Mouse (Mus musculus) lung, embryonic 15.5 days (tissue): ENCODE data around the gene Jdp2. TPM values are rescaled to one million over a fixed set of nuclear protein-coding genes. Genes with fewer than 3 reads are reported as not detected.

Experiments
- ATAC-seq: fragments of 200-750 bp; cut with Nextera tagmentation; 2 replicates; pipeline ENCODE4 v1.8.0; 2017; ENCODE audit warnings: moderate number of reproducible peaks, borderline replicate concordance; ENCODE audit not compliant: low FRiP score, low TSS enrichment; ENCODE audit errors: extremely low read depth
- H3K27ac ChIP-seq: fragments of 300-500 bp; sonication (generic); 2 replicates; pipeline ENCODE4 v1.5.1; 2015; ENCODE audit warnings: moderate library complexity, mild to moderate bottlenecking, inconsistent platforms
- H3K27me3 ChIP-seq: fragments of 300-500 bp; sonication (generic); 2 replicates; pipeline ENCODE4 v1.6.1; 2015; ENCODE audit warnings: inconsistent platforms
- H3K36me3 ChIP-seq: fragments of 300-500 bp; sonication (generic); 2 replicates; pipeline ENCODE4 v1.6.1; 2015; ENCODE audit warnings: inconsistent platforms
- H3K4me1 ChIP-seq: fragments of 300-500 bp; sonication (generic); 2 replicates; pipeline ENCODE4 v1.6.1; 2015; ENCODE audit warnings: inconsistent platforms
- H3K4me2 ChIP-seq: fragments of 300-500 bp; sonication (generic); 2 replicates; pipeline ENCODE4 v1.6.1; 2015; ENCODE audit warnings: inconsistent platforms, mild to moderate bottlenecking, moderate library complexity
- H3K4me3 ChIP-seq: fragments of 300-500 bp; sonication (generic); 2 replicates; pipeline ENCODE4 v1.5.1; 2015; ENCODE audit warnings: mild to moderate bottlenecking, inconsistent platforms
- H3K9ac ChIP-seq: fragments of 300-500 bp; sonication (generic); 2 replicates; pipeline ENCODE4 v1.6.1; 2015; ENCODE audit warnings: inconsistent platforms
- H3K9me3 ChIP-seq: fragments of 300-500 bp; sonication (generic); 2 replicates; pipeline ENCODE4 v1.6.1; 2016; ENCODE audit warnings: inconsistent platforms
- WGBS: fragments of 180-500 bp; shearing (Covaris S2); methylation state at CpG from one replicate; pipeline ENCODE4 v1.1.7; 2015; 5-methylcytosine and 5-hydroxymethylcytosine counted together
- polyA plus RNA-seq: library from polyadenylated mRNA; unstranded; fragments of >200 nt; fragmentation: Nextera tagmentation; extraction: Ambion mirVana; gene quantifications from 2 replicates; pipeline ENCODE4 v1.2.1, GENCODE M21; 2015

The Jdp2 gene
- polyA plus RNA-seq, 1 experiment from 2014 or later = 1.6 TPM

GRCm38 (mm10) chr12:85621027-85621426, 22.2 kb downstream of the Jdp2 start:
- Histone ChIP-seq H3K4me2 (no peak overlapping the region), H3K27me3 (no peaks in the 10 kb centered on the region), H3K27ac (no peak overlapping the region), H3K4me1 (peaks cover 25% of the 10 kb centered on the region), H3K9me3 (no peaks in the 10 kb centered on the region), H3K9ac (no peak overlapping the region), H3K4me3 (no peak overlapping the region), H3K36me3 (0 out of 2 replicates have a peak, but pooled peaks cover 5% of the 10 kb centered on the region)
- ATAC-seq = no peak
- 74% methylated on average over 6 of the region's 6 CpGs for WGBS

- Histone ChIP-seq H3K4me2 (no peak overlapping the region), H3K27me3 (0 out of 2 replicates have a peak, but pooled peaks cover 1% of the 10 kb centered on the region), H3K9ac (no peak overlapping the region), H3K9me3 (no peaks in the 10 kb centered on the region), H3K27ac (no peak overlapping the region), H3K4me3 (no peak overlapping the region), H3K36me3 (0 out of 2 replicates have a peak, but pooled peaks cover 5% of the 10 kb centered on the region), H3K4me1 (peaks cover 22% of the 10 kb centered on the region)
- ATAC-seq = no peak
- 92% methylated on average over 4 of the region's 4 CpGs for WGBS
Measured at GRCm38 (mm10) chr12:85621673-85622072, 22.8 kb downstream of the Jdp2 start.

DNA sequence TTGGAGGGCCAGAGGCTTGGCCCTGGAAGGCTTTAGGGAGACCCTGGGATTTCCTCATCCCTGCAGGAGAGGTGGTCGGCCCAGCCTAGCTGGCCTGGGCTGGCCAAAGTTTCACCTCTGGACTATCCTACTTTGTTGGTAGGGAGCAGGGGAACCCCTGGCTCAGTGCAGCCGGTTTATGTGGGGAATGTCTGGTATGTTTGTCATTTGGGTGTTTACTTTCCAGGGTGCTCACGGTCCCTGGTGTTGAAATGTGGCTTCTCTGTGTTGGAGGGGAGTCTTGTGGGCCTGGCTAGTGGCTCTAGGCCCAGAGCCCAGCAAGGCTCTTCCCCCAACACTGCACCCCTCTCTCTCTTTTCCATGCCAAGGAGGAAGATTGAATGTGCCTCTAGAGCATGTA, 24.9 kb downstream of the Jdp2 start:
- no peak overlapping the region for H3K4me3 ChIP-seq
- H3K27me3 ChIP-seq = 0 out of 2 replicates have a peak, but pooled peaks cover 11% of the 10 kb centered on the region
- H3K9ac ChIP-seq = no peak overlapping the region
- WGBS = 15% methylated on average over 3 of the region's 3 CpGs
- ATAC-seq = peak; percentile 76
- H3K4me1 ChIP-seq = peaks cover 22% of the 10 kb centered on the region
- H3K27ac ChIP-seq = peak overlapping the region; percentile 80
- 0 out of 2 replicates have a peak overlapping the region, but pooled peaks have one; percentile 6 for H3K4me2 ChIP-seq
- H3K36me3 ChIP-seq = no peaks in the 10 kb centered on the region
- no peaks in the 10 kb centered on the region for H3K9me3 ChIP-seq

GRCm38 (mm10) chr12:85624652-85625051, 25.8 kb downstream of the Jdp2 start:
- Histone ChIP-seq H3K4me1 (peaks cover 32% of the 10 kb centered on the region), H3K36me3 (no peaks in the 10 kb centered on the region), H3K9me3 (no peaks in the 10 kb centered on the region), H3K9ac (no peak overlapping the region), H3K27me3 (0 out of 2 replicates have a peak, but pooled peaks cover 11% of the 10 kb centered on the region), H3K4me2 (no peak overlapping the region), H3K4me3 (no peak overlapping the region), H3K27ac (peak overlapping the region; percentile 80)
- WGBS = 57% methylated on average over 7 of the region's 7 CpGs
- ATAC-seq = no peak

GRCm38 (mm10) chr12:85625852-85626251, 27.0 kb downstream of the Jdp2 start:
- H3K27ac ChIP-seq = no peak overlapping the region
- H3K27me3 ChIP-seq = 0 out of 2 replicates have a peak, but pooled peaks cover 11% of the 10 kb centered on the region
- H3K4me2 ChIP-seq = no peak overlapping the region
- peaks cover 44% of the 10 kb centered on the region for H3K4me1 ChIP-seq
- ATAC-seq = no peak
- H3K9me3 ChIP-seq = no peaks in the 10 kb centered on the region
- H3K36me3 ChIP-seq = no peaks in the 10 kb centered on the region
- WGBS = 56% methylated on average over 5 of the region's 5 CpGs
- no peak overlapping the region for H3K9ac ChIP-seq
- no peak overlapping the region for H3K4me3 ChIP-seq

GRCm38 (mm10) chr12:85629661-85630481, 31.0 kb downstream of the Jdp2 start:
- peaks cover 18% of the 10 kb centered on the region; the same call in 1 of the 2 replicates for H3K36me3 ChIP-seq
- no peak overlapping the region for H3K4me2 ChIP-seq
- no peaks in the 10 kb centered on the region for H3K9me3 ChIP-seq
- no peak overlapping the region for H3K4me3 ChIP-seq
- peak; percentile 83 for ATAC-seq
- no peak overlapping the region for H3K9ac ChIP-seq
- 42% methylated on average over 21 of the region's 21 CpGs for WGBS
- no peak overlapping the region for H3K27ac ChIP-seq
- peaks cover 42% of the 10 kb centered on the region; the same call in 1 of the 2 replicates for H3K27me3 ChIP-seq
- peaks cover 29% of the 10 kb centered on the region for H3K4me1 ChIP-seq

DNA sequence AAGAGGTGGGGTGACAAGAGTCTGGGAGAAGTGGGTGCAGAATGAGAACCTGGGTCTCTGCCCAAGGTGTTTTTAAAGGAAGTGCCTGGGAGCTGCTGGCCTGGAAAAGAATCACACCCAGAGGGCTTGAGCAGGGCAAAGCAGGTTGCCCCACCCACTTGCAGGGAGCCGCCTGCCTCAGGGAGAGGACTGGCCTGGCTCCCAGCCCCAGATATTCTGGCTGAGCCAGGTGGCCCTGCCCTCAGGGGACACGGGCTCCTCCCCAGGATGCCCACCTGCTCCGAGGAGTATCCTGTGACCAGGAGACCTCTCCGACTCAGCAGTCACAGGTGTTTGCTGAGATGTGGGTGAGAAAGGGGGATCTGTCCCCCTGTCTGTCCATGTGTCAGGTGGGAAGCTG, 32.4 kb downstream of the Jdp2 start:
- Histone ChIP-seq H3K9me3 (no peaks in the 10 kb centered on the region), H3K4me3 (no peak overlapping the region), H3K27ac (no peak overlapping the region), H3K9ac (no peak overlapping the region), H3K36me3 (peaks cover 18% of the 10 kb centered on the region; the same call in 1 of the 2 replicates), H3K27me3 (peaks cover 42% of the 10 kb centered on the region; the same call in 1 of the 2 replicates), H3K4me1 (peaks cover 28% of the 10 kb centered on the region), H3K4me2 (no peak overlapping the region)
- WGBS = 56% methylated on average over 4 of the region's 4 CpGs
- 0 out of 2 replicates have a peak, but pooled peaks have one; percentile 15 for ATAC-seq

DNA sequence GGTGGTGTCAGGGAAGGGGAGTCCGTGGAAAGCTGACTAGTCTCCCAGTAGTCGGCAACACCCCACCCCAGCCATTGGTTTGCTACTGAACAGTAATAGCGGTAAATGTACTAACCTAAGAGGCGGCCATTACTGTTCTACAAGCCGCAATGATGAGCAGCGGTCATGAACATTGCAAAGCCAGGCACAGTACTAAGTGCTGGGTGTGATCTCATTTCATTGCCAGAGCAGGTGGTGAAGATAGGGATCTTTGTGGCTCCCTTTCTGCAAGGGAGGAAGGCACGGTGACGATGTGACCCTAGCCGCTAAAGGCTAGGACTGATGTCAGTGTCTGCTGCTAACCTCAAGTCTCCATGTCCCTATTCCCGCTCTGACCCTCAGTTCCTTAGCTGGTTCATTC, 33.5 kb downstream of the Jdp2 start:
- Histone ChIP-seq H3K36me3 (peaks cover 18% of the 10 kb centered on the region; the same call in 1 of the 2 replicates), H3K4me2 (no peak overlapping the region), H3K27me3 (peaks cover 34% of the 10 kb centered on the region; the same call in 1 of the 2 replicates), H3K4me1 (peaks cover 28% of the 10 kb centered on the region), H3K9ac (no peak overlapping the region), H3K27ac (no peak overlapping the region), H3K9me3 (no peaks in the 10 kb centered on the region), H3K4me3 (no peak overlapping the region)
- no peak for ATAC-seq
- WGBS = 93% methylated on average over 10 of the region's 10 CpGs

DNA sequence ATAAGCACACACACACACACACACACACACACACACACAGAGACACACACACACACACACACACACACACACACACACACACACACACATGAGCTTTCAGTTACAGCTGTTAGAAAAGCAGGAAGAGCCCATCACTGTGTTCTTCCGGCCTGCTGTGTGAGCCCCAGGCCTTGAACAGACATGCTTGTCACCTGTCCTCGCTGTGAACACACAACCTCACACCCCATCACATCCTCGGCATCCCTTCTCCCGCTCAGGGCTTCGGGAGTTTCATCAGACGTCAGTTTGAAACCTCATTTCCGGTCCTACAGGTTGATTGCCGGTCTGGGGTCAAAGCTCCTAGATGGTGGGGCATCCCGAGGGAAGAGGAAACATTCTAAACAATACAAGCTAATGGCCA, 39.1 kb downstream of the Jdp2 start:
- peaks cover 12% of the 10 kb centered on the region; the same call in 1 of the 2 replicates for H3K27me3 ChIP-seq
- H3K4me3 ChIP-seq = no peak overlapping the region
- H3K4me2 ChIP-seq = no peak overlapping the region
- no peak for ATAC-seq
- no peaks in the 10 kb centered on the region for H3K9me3 ChIP-seq
- no peak overlapping the region for H3K9ac ChIP-seq
- H3K27ac ChIP-seq = peak overlapping the region; percentile 80; the same call in 1 of the 2 replicates
- H3K36me3 ChIP-seq = peaks cover 5% of the 10 kb centered on the region; the same call in 1 of the 2 replicates
- 56% methylated on average over 9 of the region's 9 CpGs for WGBS
- peaks cover 47% of the 10 kb centered on the region for H3K4me1 ChIP-seq

GRCm38 (mm10) chr12:85638541-85639325, 39.9 kb downstream of the Jdp2 start:
- H3K27ac ChIP-seq = peak overlapping the region; percentile 80
- no peak overlapping the region for H3K4me3 ChIP-seq
- H3K4me2 ChIP-seq = peak overlapping the region; percentile 22
- ATAC-seq = peak; percentile 63
- H3K36me3 ChIP-seq = peaks cover 4% of the 10 kb centered on the region; the same call in 1 of the 2 replicates
- no peaks in the 10 kb centered on the region for H3K9me3 ChIP-seq
- 46% methylated on average over 20 of the region's 20 CpGs for WGBS
- no peak overlapping the region for H3K9ac ChIP-seq
- H3K27me3 ChIP-seq = 0 out of 2 replicates have a peak, but pooled peaks cover 5% of the 10 kb centered on the region
- peaks cover 48% of the 10 kb centered on the region for H3K4me1 ChIP-seq

DNA sequence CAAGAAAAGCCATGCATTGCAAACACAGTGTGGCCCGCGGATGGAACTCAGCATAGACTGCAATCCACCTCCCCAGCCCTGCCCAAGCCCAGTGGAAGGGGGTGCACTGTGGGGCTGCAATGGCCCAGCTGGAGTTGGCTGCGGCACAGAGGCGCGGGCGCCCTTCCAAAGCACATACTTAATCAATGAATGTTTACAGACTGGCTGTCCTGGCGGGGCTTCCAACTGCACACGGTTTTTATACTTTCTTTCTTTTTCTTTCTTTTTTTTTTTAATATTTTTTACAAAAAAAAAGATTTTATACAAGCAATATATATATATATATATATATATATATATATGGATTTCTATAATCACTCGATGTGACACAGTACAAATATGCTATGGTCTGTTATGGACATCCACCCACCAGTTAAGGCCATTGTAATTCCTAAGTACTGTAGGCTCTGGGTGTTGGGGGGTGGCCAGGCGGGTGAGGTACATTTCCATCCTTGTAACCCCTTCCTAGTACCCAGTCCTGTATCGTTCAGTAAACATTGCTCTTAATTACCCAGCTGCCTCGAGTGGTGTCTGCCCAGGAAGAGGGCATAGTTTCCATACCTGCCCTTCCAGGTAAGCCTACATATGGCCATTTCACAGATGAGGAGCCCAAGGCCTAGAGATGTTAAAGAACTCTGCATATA, 40.6 kb downstream of the Jdp2 start:
- Histone ChIP-seq H3K36me3 (no peaks in the 10 kb centered on the region), H3K4me1 (peaks cover 52% of the 10 kb centered on the region), H3K9ac (no peak overlapping the region), H3K27ac (peak overlapping the region; percentile 80), H3K4me2 (peak overlapping the region; percentile 22), H3K4me3 (no peak overlapping the region), H3K27me3 (no peaks in the 10 kb centered on the region), H3K9me3 (no peaks in the 10 kb centered on the region)
- peak; percentile 95 for ATAC-seq
- WGBS = 21% methylated on average over 12 of the region's 12 CpGs
